Mouse (Mus musculus): ENCODE data around the gene Strap.

GRCm38 (mm10) chr6:137694310-137694709 is 40.6 kb upstream of the Strap start:
- no peak for TF ChIP-seq CTCF (conservative IDR thresholded peaks at IDR 0.05; ENCODE audit: low read length)
- no peak for TF ChIP-seq POU5F1 (IDR thresholded peaks at IDR 0.05; ENCODE audit: borderline replicate concordance, low read length)
- no peak for TF ChIP-seq NANOG (IDR thresholded peaks at IDR 0.05; ENCODE audit: borderline replicate concordance, low read length)
